Mouse (Mus musculus): ENCODE data around the gene Fuca1. TPM values are rescaled to one million over a fixed set of nuclear protein-coding genes. Genes with fewer than 3 reads are reported as not detected.

Fuca1 gene
- polyA plus RNA-seq, 1 experiment from 2014 or later = 70.1 TPM

GRCm38 (mm10) chr4:135876583-135877020 is 43.9 kb upstream of the Fuca1 start:
- H3K4me2 ChIP-seq (ENCODE audit: low read length) = peak overlapping the region; percentile 54
- H3K9ac ChIP-seq (ENCODE audit: low read depth, low read length) = peak overlapping the region; percentile 55
- H3K27me3 ChIP-seq (ENCODE audit: control insufficient read depth, insufficient read depth, low read depth, low read length) = no peaks in the 10 kb centered on the region
- no peak for ATAC-seq
- WGBS = 3% methylated on average over 16 of the region's 16 CpGs
- peak overlapping the region; percentile 13; the same call in 1 of the 2 replicates for H3K4me3 ChIP-seq (ENCODE audit: low read depth, low read length)
- H3K36me3 ChIP-seq (ENCODE audit: control insufficient read depth, insufficient read depth, low read length) = peaks cover 2% of the 10 kb centered on the region; the same call in 1 of the 2 replicates
- H3K4me1 ChIP-seq (ENCODE audit: control insufficient read depth, insufficient read depth, low read length) = peaks cover 22% of the 10 kb centered on the region
- 0 out of 2 replicates have a peak overlapping the region, but pooled peaks have one; percentile 18 for H3K27ac ChIP-seq (ENCODE audit: low read length)
- no peaks in the 10 kb centered on the region for H3K9me3 ChIP-seq (replicated peaks; ENCODE audit: control insufficient read depth, low read length, poor library complexity, severe bottlenecking)

DNA sequence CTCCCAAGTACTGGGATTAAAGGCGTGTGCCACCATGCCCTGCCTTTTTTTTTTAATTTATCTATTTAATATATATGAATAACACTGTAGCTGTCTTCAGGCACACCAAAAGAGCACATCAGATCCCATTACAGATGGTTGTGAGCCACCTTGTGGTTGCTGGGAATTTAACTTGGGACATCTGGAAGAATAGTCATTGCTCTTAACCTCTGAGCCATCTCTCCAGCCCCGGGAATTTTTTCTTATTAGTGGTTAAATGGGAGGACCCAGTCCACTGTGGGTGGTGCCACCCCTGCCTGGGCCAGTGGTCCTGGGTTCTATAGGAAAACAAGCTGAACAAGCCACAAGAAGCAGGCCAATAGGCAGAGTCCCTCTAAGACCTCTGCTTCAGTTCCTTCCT is 42.8 kb upstream of the Fuca1 start:
- Histone ChIP-seq H3K27me3 (ENCODE audit: control insufficient read depth, insufficient read depth, low read depth, low read length) (no peaks in the 10 kb centered on the region), H3K9me3 (replicated peaks; ENCODE audit: control insufficient read depth, low read length, poor library complexity, severe bottlenecking) (no peaks in the 10 kb centered on the region), H3K36me3 (ENCODE audit: control insufficient read depth, insufficient read depth, low read length) (no peaks in the 10 kb centered on the region), H3K4me3 (ENCODE audit: low read depth, low read length) (no peak overlapping the region), H3K27ac (ENCODE audit: low read length) (no peak overlapping the region), H3K9ac (ENCODE audit: low read depth, low read length) (no peak overlapping the region), H3K4me2 (ENCODE audit: low read length) (no peak overlapping the region), H3K4me1 (ENCODE audit: control insufficient read depth, insufficient read depth, low read length) (peaks cover 13% of the 10 kb centered on the region)
- ATAC-seq = no peak
- 69% methylated on average over 2 of the region's 2 CpGs for WGBS

GRCm38 (mm10) chr4:135879021-135879420 is 41.5 kb upstream of the Fuca1 start:
- H3K4me2 ChIP-seq (ENCODE audit: low read length) = no peak overlapping the region
- no peak overlapping the region for H3K27ac ChIP-seq (ENCODE audit: low read length)
- no peak overlapping the region for H3K4me3 ChIP-seq (ENCODE audit: low read depth, low read length)
- H3K4me1 ChIP-seq (ENCODE audit: control insufficient read depth, insufficient read depth, low read length) = peaks cover 13% of the 10 kb centered on the region
- 66% methylated on average over 6 of the region's 6 CpGs for WGBS
- H3K27me3 ChIP-seq (ENCODE audit: control insufficient read depth, insufficient read depth, low read depth, low read length) = no peaks in the 10 kb centered on the region
- no peak for ATAC-seq
- no peaks in the 10 kb centered on the region for H3K9me3 ChIP-seq (replicated peaks; ENCODE audit: control insufficient read depth, low read length, poor library complexity, severe bottlenecking)
- no peaks in the 10 kb centered on the region for H3K36me3 ChIP-seq (ENCODE audit: control insufficient read depth, insufficient read depth, low read length)
- no peak overlapping the region for H3K9ac ChIP-seq (ENCODE audit: low read depth, low read length)

- Histone ChIP-seq H3K9ac (ENCODE audit: low read depth, low read length) (no peak overlapping the region), H3K36me3 (ENCODE audit: control insufficient read depth, insufficient read depth, low read length) (no peaks in the 10 kb centered on the region)
- ATAC-seq = no peak
Measured at GRCm38 (mm10) chr4:135880018-135880417, 40.5 kb upstream of the Fuca1 start.

GRCm38 (mm10) chr4:135880576-135880975 is 40.0 kb upstream of the Fuca1 start:
- Histone ChIP-seq H3K9me3 (replicated peaks; ENCODE audit: control insufficient read depth, low read length, poor library complexity, severe bottlenecking) (no peaks in the 10 kb centered on the region), H3K4me1 (ENCODE audit: control insufficient read depth, insufficient read depth, low read length) (peaks cover 10% of the 10 kb centered on the region), H3K27ac (ENCODE audit: low read length) (no peak overlapping the region), H3K27me3 (ENCODE audit: control insufficient read depth, insufficient read depth, low read depth, low read length) (no peaks in the 10 kb centered on the region), H3K4me3 (ENCODE audit: low read depth, low read length) (no peak overlapping the region), H3K4me2 (ENCODE audit: low read length) (no peak overlapping the region), H3K36me3 (ENCODE audit: control insufficient read depth, insufficient read depth, low read length) (no peaks in the 10 kb centered on the region), H3K9ac (ENCODE audit: low read depth, low read length) (no peak overlapping the region)
- WGBS = 86% methylated on average over 10 of the region's 10 CpGs
- ATAC-seq = no peak

More at GRCm38 (mm10) chr4:135880018-135880417, 40.5 kb upstream of the Fuca1 start:
- 90% methylated on average over 6 of the region's 6 CpGs for WGBS
- H3K4me2 ChIP-seq (ENCODE audit: low read length) = no peak overlapping the region
- no peaks in the 10 kb centered on the region for H3K9me3 ChIP-seq (replicated peaks; ENCODE audit: control insufficient read depth, low read length, poor library complexity, severe bottlenecking)
- no peak overlapping the region for H3K27ac ChIP-seq (ENCODE audit: low read length)
- H3K4me1 ChIP-seq (ENCODE audit: control insufficient read depth, insufficient read depth, low read length) = peaks cover 10% of the 10 kb centered on the region
- H3K27me3 ChIP-seq (ENCODE audit: control insufficient read depth, insufficient read depth, low read depth, low read length) = no peaks in the 10 kb centered on the region
- no peak overlapping the region for H3K4me3 ChIP-seq (ENCODE audit: low read depth, low read length)

DNA sequence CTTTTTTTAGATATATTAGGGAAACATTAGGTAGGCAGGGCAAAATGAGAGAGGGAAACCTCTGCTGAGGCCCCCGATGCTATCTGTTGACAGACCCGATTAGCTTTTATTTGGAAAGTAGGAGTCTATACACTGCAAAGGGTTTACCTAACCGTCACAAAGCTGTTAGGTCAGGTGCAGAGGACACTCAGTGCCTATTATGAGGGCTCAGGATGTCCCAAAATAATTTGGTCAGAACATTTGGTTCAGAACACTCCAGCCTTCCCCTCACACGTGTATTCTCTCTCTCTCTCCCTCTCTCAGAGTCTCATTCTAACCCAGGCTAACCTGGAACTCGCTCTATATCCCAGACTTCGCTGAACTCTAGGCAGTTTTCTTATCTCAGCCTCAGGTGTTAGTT is 38.5 kb upstream of the Fuca1 start:
- Histone ChIP-seq H3K27me3 (ENCODE audit: control insufficient read depth, insufficient read depth, low read depth, low read length) (no peaks in the 10 kb centered on the region), H3K4me2 (ENCODE audit: low read length) (no peak overlapping the region), H3K4me1 (ENCODE audit: control insufficient read depth, insufficient read depth, low read length) (peaks cover under 1% of the 10 kb centered on the region; the same call in 1 of the 2 replicates), H3K36me3 (ENCODE audit: control insufficient read depth, insufficient read depth, low read length) (no peaks in the 10 kb centered on the region), H3K9me3 (replicated peaks; ENCODE audit: control insufficient read depth, low read length, poor library complexity, severe bottlenecking) (no peaks in the 10 kb centered on the region), H3K9ac (ENCODE audit: low read depth, low read length) (no peak overlapping the region), H3K4me3 (ENCODE audit: low read depth, low read length) (no peak overlapping the region), H3K27ac (ENCODE audit: low read length) (no peak overlapping the region)
- 80% methylated on average over 6 of the region's 6 CpGs for WGBS
- ATAC-seq = no peak

GRCm38 (mm10) chr4:135883401-135883851 is 37.1 kb upstream of the Fuca1 start:
- Histone ChIP-seq H3K9ac (ENCODE audit: low read depth, low read length) (no peak overlapping the region), H3K27ac (ENCODE audit: low read length) (no peak overlapping the region), H3K4me3 (ENCODE audit: low read depth, low read length) (no peak overlapping the region), H3K4me2 (ENCODE audit: low read length) (no peak overlapping the region), H3K36me3 (ENCODE audit: control insufficient read depth, insufficient read depth, low read length) (no peaks in the 10 kb centered on the region), H3K27me3 (ENCODE audit: control insufficient read depth, insufficient read depth, low read depth, low read length) (no peaks in the 10 kb centered on the region), H3K9me3 (replicated peaks; ENCODE audit: control insufficient read depth, low read length, poor library complexity, severe bottlenecking) (no peaks in the 10 kb centered on the region), H3K4me1 (ENCODE audit: control insufficient read depth, insufficient read depth, low read length) (no peaks in the 10 kb centered on the region)
- 44% methylated on average over 10 of the region's 10 CpGs for WGBS
- ATAC-seq = no peak

GRCm38 (mm10) chr4:135883881-135884516 is 36.5 kb upstream of the Fuca1 start:
- Histone ChIP-seq H3K27ac (ENCODE audit: low read length) (no peak overlapping the region), H3K9ac (ENCODE audit: low read depth, low read length) (no peak overlapping the region), H3K4me1 (ENCODE audit: control insufficient read depth, insufficient read depth, low read length) (no peaks in the 10 kb centered on the region), H3K4me3 (ENCODE audit: low read depth, low read length) (no peak overlapping the region), H3K27me3 (ENCODE audit: control insufficient read depth, insufficient read depth, low read depth, low read length) (no peaks in the 10 kb centered on the region), H3K4me2 (ENCODE audit: low read length) (no peak overlapping the region), H3K36me3 (ENCODE audit: control insufficient read depth, insufficient read depth, low read length) (no peaks in the 10 kb centered on the region), H3K9me3 (replicated peaks; ENCODE audit: control insufficient read depth, low read length, poor library complexity, severe bottlenecking) (no peaks in the 10 kb centered on the region)
- 65% methylated on average over 7 of the region's 7 CpGs for WGBS
- no peak for ATAC-seq

- Histone ChIP-seq H3K4me2 (ENCODE audit: low read length) (no peak overlapping the region), H3K36me3 (ENCODE audit: control insufficient read depth, insufficient read depth, low read length) (no peaks in the 10 kb centered on the region), H3K4me3 (ENCODE audit: low read depth, low read length) (no peak overlapping the region), H3K9me3 (replicated peaks; ENCODE audit: control insufficient read depth, low read length, poor library complexity, severe bottlenecking) (no peaks in the 10 kb centered on the region), H3K27ac (ENCODE audit: low read length) (no peak overlapping the region), H3K9ac (ENCODE audit: low read depth, low read length) (no peak overlapping the region), H3K4me1 (ENCODE audit: control insufficient read depth, insufficient read depth, low read length) (no peaks in the 10 kb centered on the region), H3K27me3 (ENCODE audit: control insufficient read depth, insufficient read depth, low read depth, low read length) (no peaks in the 10 kb centered on the region)
- 58% methylated on average over 6 of the region's 6 CpGs for WGBS
- ATAC-seq = no peak
Measured at GRCm38 (mm10) chr4:135884531-135884930, 36.0 kb upstream of the Fuca1 start.

Measured in midbrain, embryonic 16.5 days (tissue).